Mouse (Mus musculus) CH12.LX (cell line): ENCODE results near the gene Cenpe. TPM values are rescaled to one million over a fixed set of nuclear protein-coding genes. Genes with fewer than 3 reads are reported as not detected.

Experiments
- CHD2 ChIP-seq: IDR thresholded peaks from 2 replicates; pipeline ENCODE4 v1.6.1; 2011; ENCODE audit warnings: low read length, improper control_type of control experiment
- CTCF ChIP-seq, 2 experiments: IDR thresholded peaks in 1 of 2; conservative IDR thresholded peaks in 1 of 2; 2 replicates each; pipeline ENCODE4 v1.5.1; 2011 to 2012; ENCODE audit warnings: low read depth in 2 of 2, low read length in 2 of 2, improper control_type of control experiment in 1 of 2, inconsistent platforms in 1 of 2, mild to moderate bottlenecking in 1 of 2, moderate library complexity in 1 of 2
- E2F4 ChIP-seq: IDR thresholded peaks from 2 replicates; pipeline ENCODE4 v1.6.1; 2011; ENCODE audit warnings: low read depth, low read length, improper control_type of control experiment; ENCODE audit not compliant: insufficient replicate concordance
- EP300 ChIP-seq: IDR thresholded peaks from 2 replicates; pipeline ENCODE4 v1.6.1; 2011; ENCODE audit warnings: low read length, improper control_type of control experiment
- ETS1 ChIP-seq: conservative IDR thresholded peaks from 2 replicates; pipeline ENCODE4 v1.6.1; 2012; ENCODE audit warnings: low read depth, mild to moderate bottlenecking, inconsistent platforms, low read length, improper control_type of control experiment, moderate library complexity
- GABPA ChIP-seq: IDR thresholded peaks from 2 replicates; pipeline ENCODE4 v1.6.1; 2012; ENCODE audit warnings: low read depth, low read length, improper control_type of control experiment, inconsistent platforms; ENCODE audit not compliant: insufficient replicate concordance
- JUN ChIP-seq: IDR thresholded peaks from 2 replicates; pipeline ENCODE4 v1.6.1; 2011; ENCODE audit warnings: low read depth, mild to moderate bottlenecking, low read length, improper control_type of control experiment, moderate library complexity; ENCODE audit not compliant: insufficient read depth
- NELFE ChIP-seq: IDR thresholded peaks from 2 replicates; pipeline ENCODE4 v1.6.1; 2011; ENCODE audit warnings: low read depth, low read length, improper control_type of control experiment
- NRF1 ChIP-seq: IDR thresholded peaks from 2 replicates; pipeline ENCODE4 v1.6.1; 2014; ENCODE audit warnings: low read depth, mild to moderate bottlenecking, inconsistent platforms, low read length, improper control_type of control experiment, moderate library complexity
- POLR2A ChIP-seq: IDR thresholded peaks from 2 replicates; pipeline ENCODE4 v1.6.1; 2011; ENCODE audit warnings: low read depth, mild to moderate bottlenecking, improper control_type of control experiment, low read length
- RAD21 ChIP-seq: IDR thresholded peaks from 2 replicates; pipeline ENCODE4 v1.6.1; 2011; ENCODE audit warnings: low read depth, mild to moderate bottlenecking, low read length, improper control_type of control experiment, moderate library complexity
- SMC3 ChIP-seq: IDR thresholded peaks from 2 replicates; pipeline ENCODE4 v1.6.1; 2011; ENCODE audit warnings: low read depth, low read length, improper control_type of control experiment
- TBP ChIP-seq: conservative IDR thresholded peaks from 2 replicates; pipeline ENCODE4 v1.6.1; 2011; ENCODE audit warnings: low read depth, low read length, improper control_type of control experiment
- UBTF ChIP-seq: IDR thresholded peaks from 2 replicates; pipeline ENCODE4 v1.6.1; 2012; ENCODE audit warnings: low read depth, mild to moderate bottlenecking, inconsistent platforms, low read length, improper control_type of control experiment, moderate library complexity
- ZC3H11A ChIP-seq: IDR thresholded peaks from 2 replicates; pipeline ENCODE4 v1.6.1; 2012; ENCODE audit warnings: low read depth, mild to moderate bottlenecking, inconsistent platforms, low read length, improper control_type of control experiment
- ZKSCAN1 ChIP-seq: IDR thresholded peaks from 2 replicates; pipeline ENCODE4 v1.6.1; 2012; ENCODE audit warnings: low read depth, inconsistent platforms, low read length, improper control_type of control experiment, borderline replicate concordance
- polyA plus RNA-seq: library from polyadenylated mRNA; unstranded; fragments of >175 nt; gene quantifications from 2 replicates; pipeline ENCODE4 v1.2.1, GENCODE M21; 2012; ENCODE audit warnings: low read depth; ENCODE audit not compliant: insufficient read length
- total RNA-seq, 2 experiments: library from RNA; depleted of rRNA; stranded (reverse); fragments of 300-350 nt in 1 of 2; fragments of >200 nt in 1 of 2; gene quantifications; 2 replicates each; pipeline ENCODE4 v1.2.3; 2012 to 2014

Gene Cenpe
- total and polyA plus RNA-seq, 3 experiments, result 47.0 to 81.1 (median 73.8) TPM

DNA sequence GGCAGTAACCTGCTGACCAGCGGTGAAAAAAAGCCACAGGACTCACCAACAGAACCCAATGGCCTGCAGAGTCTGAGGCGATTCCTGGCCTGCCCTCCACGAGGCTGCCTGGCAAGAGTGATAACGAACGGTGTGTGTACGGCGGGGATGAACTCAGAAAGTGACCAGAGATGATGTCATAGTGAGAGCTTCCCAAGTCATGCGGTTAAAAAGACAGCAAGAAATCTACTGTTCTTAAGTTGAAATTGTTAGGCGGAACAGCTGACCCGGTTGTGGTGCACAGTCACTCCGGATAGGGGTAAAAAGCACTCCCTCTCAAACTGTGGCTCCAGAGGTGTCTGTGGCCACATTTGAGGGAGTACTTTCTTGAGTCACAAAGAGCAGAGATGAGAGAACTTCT, 106.0 kb downstream of the Cenpe start (continued):
- TF ChIP-seq GABPA (no peak), UBTF (no peak), NELFE (no peak), JUN (peak; percentile 69; the same call in 1 of the 2 replicates), SMC3 (no peak), CTCF (conservative IDR thresholded peaks at IDR 0.05 in 1 of 2, IDR thresholded peaks at IDR 0.05 in 1 of 2; ENCODE audit: low read depth in 2 of 2, low read length in 2 of 2) (no peak), TBP (no peak), POLR2A (no peak), EP300 (peak; percentile 60), NRF1 (no peak), CHD2 (no peak), E2F4 (no peak), RAD21 (no peak), ZC3H11A (no peak), ETS1 (peak; percentile 48; the same call in 1 of the 2 replicates), ZKSCAN1 (no peak)

Other genes starting within 250 kb of the Cenpe start
- gene Bdh2, start 68.7 kb downstream of the Cenpe start, total RNA-seq (2012; rRNA removed), result 2.0 and 2.2 TPM in 2 replicates
- gene Bdh2, start 68.7 kb downstream of the Cenpe start, total RNA-seq (2014; rRNA removed), result 1.2 TPM in 2 replicates
- gene Bdh2, start 68.7 kb downstream of the Cenpe start, polyA plus RNA-seq, result 1.3 and 2.3 TPM in 2 replicates
- gene Slc9b2, start 95.2 kb downstream of the Cenpe start, total RNA-seq (2012; rRNA removed), result 1.4 and 1.5 TPM in 2 replicates
- 2.8 and 3.2 TPM in 2 replicates for gene Slc9b2, start 95.2 kb downstream of the Cenpe start, total RNA-seq (2014; rRNA removed)
- 3.9 and 4.2 TPM in 2 replicates for gene Slc9b2, start 95.2 kb downstream of the Cenpe start, polyA plus RNA-seq
- 1.3 and 1.9 TPM in 2 replicates for gene Slc9b1, start 135.5 kb downstream of the Cenpe start, total RNA-seq (2012; rRNA removed)
- 2.3 and 2.7 TPM in 2 replicates for gene Slc9b1, start 135.5 kb downstream of the Cenpe start, total RNA-seq (2014; rRNA removed)
- 2.3 and 3.1 TPM in 2 replicates for gene Slc9b1, start 135.5 kb downstream of the Cenpe start, polyA plus RNA-seq
- 36.4 and 39.4 TPM in 2 replicates for gene Cisd2, start 211.4 kb downstream of the Cenpe start, total RNA-seq (2012; rRNA removed)
- 62.0 and 70.8 TPM in 2 replicates for gene Cisd2, start 211.4 kb downstream of the Cenpe start, total RNA-seq (2014; rRNA removed)
- gene Cisd2, start 211.4 kb downstream of the Cenpe start, polyA plus RNA-seq, result 58.2 and 65.5 TPM in 2 replicates
- 590 and 839 TPM in 2 replicates for gene Ube2d3, start 225.6 kb downstream of the Cenpe start, total RNA-seq (2012; rRNA removed)
- 1,791 and 1,803 TPM in 2 replicates for gene Ube2d3, start 225.6 kb downstream of the Cenpe start, total RNA-seq (2014; rRNA removed)
- 1,178 and 1,222 TPM in 2 replicates for gene Ube2d3, start 225.6 kb downstream of the Cenpe start, polyA plus RNA-seq